Mouse (Mus musculus) brain, adult 2 months (tissue): ENCODE results near the gene Megf8.

ENCODE experiments used
- DNase-seq: peaks from one replicate; pipeline ENCODE4 v3.0.0; 2011; ENCODE audit warnings: low read depth, low spot score

Gene Megf8

GRCm38 (mm10) chr7:25333596-25334307 is 16.8 kb downstream of the Megf8 start:
- DNase-seq: peak; percentile 89

GRCm38 (mm10) chr7:25334472-25334871 is 17.5 kb downstream of the Megf8 start:
- DNase-seq: no peak

GRCm38 (mm10) chr7:25339329-25339728 is 22.4 kb downstream of the Megf8 start:
- no peak for DNase-seq

GRCm38 (mm10) chr7:25341000-25341784 is 24.2 kb downstream of the Megf8 start:
- peak; percentile 73 for DNase-seq

- no peak for DNase-seq
These were observed 31.9 kb downstream of the Megf8 start for GRCm38 (mm10) chr7:25348861-25349260.

GRCm38 (mm10) chr7:25358721-25359206 is 41.8 kb downstream of the Megf8 start:
- peak; percentile 30 for DNase-seq

GRCm38 (mm10) chr7:25363151-25363550 is 46.2 kb downstream of the Megf8 start:
- DNase-seq: peak; percentile 85

GRCm38 (mm10) chr7:25363632-25364031 is 46.7 kb downstream of the Megf8 start:
- DNase-seq: no peak

GRCm38 (mm10) chr7:25365937-25366625 is 49.1 kb downstream of the Megf8 start:
- DNase-seq: peak; percentile 72

- no peak for DNase-seq
These were observed 50.8 kb downstream of the Megf8 start for GRCm38 (mm10) chr7:25367632-25368293.

- DNase-seq: peak; percentile 82
These were observed 51.4 kb downstream of the Megf8 start for GRCm38 (mm10) chr7:25368333-25368732.

GRCm38 (mm10) chr7:25369058-25369749 is 52.2 kb downstream of the Megf8 start, which contains the start of gene Cnfn:
Gene Cnfn, minus strand, starts transcription at chr7:25369724.
- peak; percentile 82 for DNase-seq

GRCm38 (mm10) chr7:25372441-25372840 is 55.5 kb downstream of the Megf8 start:
- no peak for DNase-seq

- peak; percentile 98 for DNase-seq
These were observed 59.6 kb downstream of the Megf8 start for GRCm38 (mm10) chr7:25376556-25376955.

- DNase-seq: peak; percentile 45
These were observed 60.2 kb downstream of the Megf8 start for GRCm38 (mm10) chr7:25377100-25377700.

GRCm38 (mm10) chr7:25378181-25379100 is 61.5 kb downstream of the Megf8 start:
- no peak for DNase-seq

- peak; percentile 71 for DNase-seq
These were observed 62.8 kb downstream of the Megf8 start for GRCm38 (mm10) chr7:25379551-25380351.
